Mouse (Mus musculus): ENCODE measurements around the gene Nrip2. TPM values are rescaled to one million over a fixed set of nuclear protein-coding genes. Genes with fewer than 3 reads are reported as not detected.

Gene Nrip2
- polyA plus RNA-seq, 1 experiment: not detected

GRCm38 (mm10) chr6:128421036-128421435 is 21.9 kb downstream of the Nrip2 start:
- Histone ChIP-seq H3K27ac (ENCODE audit: insufficient read depth, low read depth, low read length) (no peak overlapping the region), H3K4me3 (ENCODE audit: insufficient read depth, low read length) (no peak overlapping the region), H3K4me1 (ENCODE audit: control insufficient read depth, insufficient read depth, low read length) (peaks cover 8% of the 10 kb centered on the region; the same call in 1 of the 2 replicates)
- TF ChIP-seq CTCF (IDR thresholded peaks at IDR 0.05; ENCODE audit: low read depth, low read length) (no peak), POLR2A (IDR thresholded peaks at IDR 0.05; ENCODE audit: borderline replicate concordance, low read depth, low read length) (no peak)

GRCm38 (mm10) chr6:128421480-128421879 is 22.4 kb downstream of the Nrip2 start:
- TF ChIP-seq CTCF (IDR thresholded peaks at IDR 0.05; ENCODE audit: low read depth, low read length) (no peak), POLR2A (IDR thresholded peaks at IDR 0.05; ENCODE audit: borderline replicate concordance, low read depth, low read length) (no peak)

GRCm38 (mm10) chr6:128423496-128424268 is 24.6 kb downstream of the Nrip2 start:
- no peak for TF ChIP-seq CTCF (IDR thresholded peaks at IDR 0.05; ENCODE audit: low read depth, low read length)
- no peak for TF ChIP-seq POLR2A (IDR thresholded peaks at IDR 0.05; ENCODE audit: borderline replicate concordance, low read depth, low read length)
- peak overlapping the region; percentile 92; the same call in 1 of the 2 replicates for H3K27ac ChIP-seq (ENCODE audit: insufficient read depth, low read depth, low read length)
- H3K4me3 ChIP-seq (ENCODE audit: insufficient read depth, low read length): peak overlapping the region; percentile 92
- peaks cover 8% of the 10 kb centered on the region; the same call in 1 of the 2 replicates for H3K4me1 ChIP-seq (ENCODE audit: control insufficient read depth, insufficient read depth, low read length)

More at GRCm38 (mm10) chr6:128421480-128421879, 22.4 kb downstream of the Nrip2 start:
- H3K4me3 ChIP-seq (ENCODE audit: insufficient read depth, low read length): no peak overlapping the region
- H3K27ac ChIP-seq (ENCODE audit: insufficient read depth, low read depth, low read length): no peak overlapping the region
- peaks cover 8% of the 10 kb centered on the region; the same call in 1 of the 2 replicates for H3K4me1 ChIP-seq (ENCODE audit: control insufficient read depth, insufficient read depth, low read length)

- Histone ChIP-seq H3K4me1 (ENCODE audit: control insufficient read depth, insufficient read depth, low read length) (peaks cover 8% of the 10 kb centered on the region; the same call in 1 of the 2 replicates), H3K4me3 (ENCODE audit: insufficient read depth, low read length) (peak within 1 kb of the TSS; percentile 92), H3K27ac (ENCODE audit: insufficient read depth, low read depth, low read length) (peak within 1 kb of the TSS; percentile 92)
- TF ChIP-seq POLR2A (IDR thresholded peaks at IDR 0.05; ENCODE audit: borderline replicate concordance, low read depth, low read length): no peak
Measured at GRCm38 (mm10) chr6:128424269-128425019, 25.3 kb downstream of the Nrip2 start, which contains the start of gene Itfg2. Itfg2 (minus strand) TSS chr6:128424931.

- peak overlapping the region; percentile 92; the same call in 1 of the 2 replicates for H3K27ac ChIP-seq (ENCODE audit: insufficient read depth, low read depth, low read length)
Measured at GRCm38 (mm10) chr6:128425046-128425445, 25.9 kb downstream of the Nrip2 start.

GRCm38 (mm10) chr6:128427571-128427970 is 28.5 kb downstream of the Nrip2 start:
- Histone ChIP-seq H3K27ac (ENCODE audit: insufficient read depth, low read depth, low read length) (no peak overlapping the region), H3K4me1 (ENCODE audit: control insufficient read depth, insufficient read depth, low read length) (0 out of 2 replicates have a peak, but pooled peaks cover 5% of the 10 kb centered on the region), H3K4me3 (ENCODE audit: insufficient read depth, low read length) (no peak overlapping the region)
- TF ChIP-seq POLR2A (IDR thresholded peaks at IDR 0.05; ENCODE audit: borderline replicate concordance, low read depth, low read length): no peak
- TF ChIP-seq CTCF (IDR thresholded peaks at IDR 0.05; ENCODE audit: low read depth, low read length): no peak

More at GRCm38 (mm10) chr6:128425046-128425445, 25.9 kb downstream of the Nrip2 start:
- peak overlapping the region; percentile 92 for H3K4me3 ChIP-seq (ENCODE audit: insufficient read depth, low read length)
- no peak for TF ChIP-seq CTCF (IDR thresholded peaks at IDR 0.05; ENCODE audit: low read depth, low read length)
- no peak for TF ChIP-seq POLR2A (IDR thresholded peaks at IDR 0.05; ENCODE audit: borderline replicate concordance, low read depth, low read length)
- peaks cover 8% of the 10 kb centered on the region; the same call in 1 of the 2 replicates for H3K4me1 ChIP-seq (ENCODE audit: control insufficient read depth, insufficient read depth, low read length)

GRCm38 (mm10) chr6:128429300-128429699 is 30.2 kb downstream of the Nrip2 start:
- Histone ChIP-seq H3K4me3 (ENCODE audit: insufficient read depth, low read length) (no peak overlapping the region), H3K27ac (ENCODE audit: insufficient read depth, low read depth, low read length) (no peak overlapping the region), H3K4me1 (ENCODE audit: control insufficient read depth, insufficient read depth, low read length) (0 out of 2 replicates have a peak, but pooled peaks cover 2% of the 10 kb centered on the region)
- TF ChIP-seq CTCF (IDR thresholded peaks at IDR 0.05; ENCODE audit: low read depth, low read length) (no peak), POLR2A (IDR thresholded peaks at IDR 0.05; ENCODE audit: borderline replicate concordance, low read depth, low read length) (no peak)

GRCm38 (mm10) chr6:128429826-128430225 is 30.7 kb downstream of the Nrip2 start:
- TF ChIP-seq POLR2A (IDR thresholded peaks at IDR 0.05; ENCODE audit: borderline replicate concordance, low read depth, low read length): no peak
- no peak for TF ChIP-seq CTCF (IDR thresholded peaks at IDR 0.05; ENCODE audit: low read depth, low read length)
- Histone ChIP-seq H3K4me3 (ENCODE audit: insufficient read depth, low read length) (no peak overlapping the region), H3K27ac (ENCODE audit: insufficient read depth, low read depth, low read length) (no peak overlapping the region), H3K4me1 (ENCODE audit: control insufficient read depth, insufficient read depth, low read length) (0 out of 2 replicates have a peak, but pooled peaks cover 2% of the 10 kb centered on the region)

- Histone ChIP-seq H3K27ac (ENCODE audit: insufficient read depth, low read depth, low read length) (no peak overlapping the region), H3K4me1 (ENCODE audit: control insufficient read depth, insufficient read depth, low read length) (peaks cover 6% of the 10 kb centered on the region), H3K4me3 (ENCODE audit: insufficient read depth, low read length) (no peak overlapping the region)
- TF ChIP-seq POLR2A (IDR thresholded peaks at IDR 0.05; ENCODE audit: borderline replicate concordance, low read depth, low read length) (no peak), CTCF (IDR thresholded peaks at IDR 0.05; ENCODE audit: low read depth, low read length) (no peak)
Measured at GRCm38 (mm10) chr6:128432356-128432915, 33.3 kb downstream of the Nrip2 start.

Measured in bone marrow macrophage, adult 2 months (primary cell).